Mouse (Mus musculus) limb, embryonic 14.5 days (tissue): Measurements from ENCODE around the gene B4gat1. TPM values are rescaled to one million over a fixed set of nuclear protein-coding genes. Genes with fewer than 3 reads are reported as not detected.

Experiments used
- ATAC-seq: fragments of 200-750 bp; cut with Nextera tagmentation; 2 replicates; pipeline ENCODE4 v1.8.0; 2017; ENCODE audit warnings: low read depth, moderate number of reproducible peaks, moderate TSS enrichment; ENCODE audit not compliant: low FRiP score
- DNase-seq: peaks from one replicate; pipeline ENCODE4 v3.0.0-alpha.2; 2015; ENCODE audit warnings: low spot score
- H3K27ac ChIP-seq: fragments of 300-500 bp; sonication (generic); replicated peaks from 2 replicates; pipeline ENCODE4 v1.5.1; 2014; ENCODE audit warnings: low read depth, mild to moderate bottlenecking, low read length, moderate library complexity, mixed read lengths
- H3K27me3 ChIP-seq: fragments of 300-500 bp; sonication (generic); 2 replicates; pipeline ENCODE4 v1.6.1; 2014; ENCODE audit warnings: low read length, mixed read lengths; ENCODE audit not compliant: control insufficient read depth, insufficient read depth
- H3K36me3 ChIP-seq: fragments of 300-500 bp; sonication (generic); 2 replicates; pipeline ENCODE4 v1.6.1; 2014; ENCODE audit warnings: mild to moderate bottlenecking, low read length, moderate library complexity, mixed read lengths; ENCODE audit not compliant: control insufficient read depth, insufficient read depth
- H3K4me1 ChIP-seq: fragments of 300-500 bp; sonication (generic); 2 replicates; pipeline ENCODE4 v1.6.1; 2014; ENCODE audit warnings: antibody characterized with exemption, low read length, mixed read lengths; ENCODE audit not compliant: control insufficient read depth, insufficient read depth
- H3K4me2 ChIP-seq: fragments of 300-500 bp; sonication (generic); replicated peaks from 2 replicates; pipeline ENCODE4 v1.6.1; 2014; ENCODE audit warnings: low read depth, mild to moderate bottlenecking, low read length, moderate library complexity; ENCODE audit not compliant: severe bottlenecking
- H3K4me3 ChIP-seq: fragments of 300-500 bp; sonication (generic); replicated peaks from 2 replicates; pipeline ENCODE4 v1.5.1; 2014; ENCODE audit warnings: low read length
- H3K9ac ChIP-seq: fragments of 300-500 bp; sonication (generic); 2 replicates; pipeline ENCODE4 v1.6.1; 2014; ENCODE audit warnings: mild to moderate bottlenecking, low read depth, low read length, moderate library complexity; ENCODE audit not compliant: severe bottlenecking
- H3K9me3 ChIP-seq: fragments of 300-500 bp; sonication (generic); 2 replicates; pipeline ENCODE4 v1.6.1; 2016; ENCODE audit warnings: low read length; ENCODE audit not compliant: control insufficient read depth
- POLR2A ChIP-seq: fragments of 200-500 bp; IDR thresholded peaks from 2 replicates; pipeline ENCODE4 v1.8.0; 2012; ENCODE audit warnings: inconsistent platforms, mild to moderate bottlenecking, moderate library complexity, borderline replicate concordance; ENCODE audit not compliant: insufficient read depth, insufficient read length; ENCODE audit errors: extremely low read depth
- WGBS: fragments of 180-500 bp; shearing (Covaris S2); extraction: QIAGEN DNeasy Blood & Tissue Kit; methylation state at CpG from one replicate; pipeline ENCODE4 v1.1.7; 2014; 5-methylcytosine and 5-hydroxymethylcytosine counted together
- polyA plus RNA-seq, 2 experiments: library from polyadenylated mRNA; depleted of rRNA in 1 of 2; stranded (reverse) in 1 of 2; unstranded in 1 of 2; fragments of >200 nt; fragmentation: Nextera tagmentation in 1 of 2; extraction: Ambion mirVana in 1 of 2; gene quantifications; 2 replicates each; pipeline versions ENCODE4 v1.2.1 to v1.2.3; 2012 to 2014

The B4gat1 gene
- polyA plus RNA-seq, 2 experiments = 31.3 to 43.7 TPM

DNA sequence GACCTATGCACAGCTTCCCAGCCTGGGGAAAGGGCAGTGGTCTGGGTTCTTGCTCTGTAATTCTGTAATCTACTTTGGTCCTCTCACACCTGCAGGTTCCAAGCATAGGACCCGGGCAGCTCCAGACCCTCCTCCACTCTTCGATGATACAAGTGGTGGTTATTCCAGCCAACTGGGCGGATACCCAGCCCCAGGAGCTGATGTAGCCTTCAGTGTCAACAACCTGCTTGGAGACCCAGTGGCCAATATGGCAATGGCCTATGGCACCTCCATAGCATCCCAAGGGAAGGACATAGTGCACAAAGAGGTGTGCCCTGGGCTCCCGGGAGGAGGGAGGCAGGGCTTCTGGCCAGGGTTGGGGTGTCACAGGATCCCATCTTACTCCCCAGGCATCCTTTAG, 50.7 kb downstream of the B4gat1 start:
- no peak for ATAC-seq
- H3K9ac ChIP-seq = peak overlapping the region; percentile 72; the same call in 1 of the 2 replicates
- H3K27ac ChIP-seq = no peak overlapping the region
- TF ChIP-seq POLR2A = no peak
- 88% methylated on average over 4 of the region's 4 CpGs for WGBS
- H3K4me3 ChIP-seq = peak overlapping the region; percentile 84
- H3K4me2 ChIP-seq = peak overlapping the region; percentile 81
- H3K27me3 ChIP-seq = peaks cover 22% of the 10 kb centered on the region
- DNase-seq = no peak
- peaks cover 17% of the 10 kb centered on the region for H3K4me1 ChIP-seq
- H3K9me3 ChIP-seq = no peaks in the 10 kb centered on the region
- peaks cover 44% of the 10 kb centered on the region for H3K36me3 ChIP-seq

Other genes with a start within 250 kb of the B4gat1 start
- gene Rbm4, start 244.9 kb upstream of the B4gat1 start, polyA plus RNA-seq (2012; rRNA removed) = 107 and 111 TPM in 2 replicates
- 78.9 and 82.6 TPM in 2 replicates for gene Rbm4, start 244.9 kb upstream of the B4gat1 start, polyA plus RNA-seq (2014; fragmentation: Nextera tagmentation; extraction: Ambion mirVana)
- gene Gm21992, start 227.2 kb upstream of the B4gat1 start, polyA plus RNA-seq (2012; rRNA removed) = 36.0 and 83.7 TPM in 2 replicates
- gene Gm21992, start 227.2 kb upstream of the B4gat1 start, polyA plus RNA-seq (2014; fragmentation: Nextera tagmentation; extraction: Ambion mirVana) = 15.5 and 22.0 TPM in 2 replicates
- gene Rbm14, start 227.2 kb upstream of the B4gat1 start, polyA plus RNA-seq (2012; rRNA removed) = 69.9 and 98.5 TPM in 2 replicates
- 69.8 and 71.9 TPM in 2 replicates for gene Rbm14, start 227.2 kb upstream of the B4gat1 start, polyA plus RNA-seq (2014; fragmentation: Nextera tagmentation; extraction: Ambion mirVana)
- gene Ccs, start 199.5 kb upstream of the B4gat1 start, polyA plus RNA-seq (2012; rRNA removed) = 57.2 and 65.9 TPM in 2 replicates
- 63.2 and 64.8 TPM in 2 replicates for gene Ccs, start 199.5 kb upstream of the B4gat1 start, polyA plus RNA-seq (2014; fragmentation: Nextera tagmentation; extraction: Ambion mirVana)
- 0.03 and 0.05 TPM in 2 replicates for gene Ccdc87, start 199.5 kb upstream of the B4gat1 start, polyA plus RNA-seq (2012; rRNA removed)
- gene Ccdc87, start 199.5 kb upstream of the B4gat1 start, polyA plus RNA-seq (2014; fragmentation: Nextera tagmentation; extraction: Ambion mirVana) = 0.06 and 0.26 TPM in 2 replicates
- 49.9 and 84.7 TPM in 2 replicates for gene Ctsf, start 183.7 kb upstream of the B4gat1 start, polyA plus RNA-seq (2012; rRNA removed)
- gene Ctsf, start 183.7 kb upstream of the B4gat1 start, polyA plus RNA-seq (2014; fragmentation: Nextera tagmentation; extraction: Ambion mirVana) = 38.9 and 45.9 TPM in 2 replicates
- gene Actn3, start 160.9 kb upstream of the B4gat1 start, polyA plus RNA-seq (2012; rRNA removed) = 8.3 and 8.7 TPM in 2 replicates
- gene Actn3, start 160.9 kb upstream of the B4gat1 start, polyA plus RNA-seq (2014; fragmentation: Nextera tagmentation; extraction: Ambion mirVana) = 11.9 and 12.9 TPM in 2 replicates
- 22.7 and 30.9 TPM in 2 replicates for gene Zdhhc24, start 160.2 kb upstream of the B4gat1 start, polyA plus RNA-seq (2012; rRNA removed)
- 7.7 and 9.7 TPM in 2 replicates for gene Zdhhc24, start 160.2 kb upstream of the B4gat1 start, polyA plus RNA-seq (2014; fragmentation: Nextera tagmentation; extraction: Ambion mirVana)
- gene Bbs1, start 132.2 kb upstream of the B4gat1 start, polyA plus RNA-seq (2012; rRNA removed) = 7.6 and 8.1 TPM in 2 replicates
- gene Bbs1, start 132.2 kb upstream of the B4gat1 start, polyA plus RNA-seq (2014; fragmentation: Nextera tagmentation; extraction: Ambion mirVana) = 3.8 and 4.9 TPM in 2 replicates
- 96.5 and 116 TPM in 2 replicates for gene Dpp3, start 110.5 kb upstream of the B4gat1 start, polyA plus RNA-seq (2012; rRNA removed)
- gene Dpp3, start 110.5 kb upstream of the B4gat1 start, polyA plus RNA-seq (2014; fragmentation: Nextera tagmentation; extraction: Ambion mirVana) = 90.9 and 94.0 TPM in 2 replicates
- gene Peli3, start 95.7 kb upstream of the B4gat1 start, polyA plus RNA-seq (2012; rRNA removed) = 2.7 and 5.1 TPM in 2 replicates
- gene Peli3, start 95.7 kb upstream of the B4gat1 start, polyA plus RNA-seq (2014; fragmentation: Nextera tagmentation; extraction: Ambion mirVana) = 1.8 and 2.5 TPM in 2 replicates
- 59.5 and 74.3 TPM in 2 replicates for gene Mrpl11, start 76.7 kb upstream of the B4gat1 start, polyA plus RNA-seq (2012; rRNA removed)
- gene Mrpl11, start 76.7 kb upstream of the B4gat1 start, polyA plus RNA-seq (2014; fragmentation: Nextera tagmentation; extraction: Ambion mirVana) = 105 and 108 TPM in 2 replicates
- 0.50 and 0.60 TPM in 2 replicates for gene Npas4, start 48.5 kb upstream of the B4gat1 start, polyA plus RNA-seq (2012; rRNA removed)
- gene Npas4, start 48.5 kb upstream of the B4gat1 start, polyA plus RNA-seq (2014; fragmentation: Nextera tagmentation; extraction: Ambion mirVana) = not detected in 2 replicates
- gene Slc29a2, start 15.0 kb upstream of the B4gat1 start, polyA plus RNA-seq (2012; rRNA removed) = 15.7 and 25.5 TPM in 2 replicates
- 3.7 and 5.0 TPM in 2 replicates for gene Slc29a2, start 15.0 kb upstream of the B4gat1 start, polyA plus RNA-seq (2014; fragmentation: Nextera tagmentation; extraction: Ambion mirVana)
- gene AC124502.3, start 65 bp downstream of the B4gat1 start, polyA plus RNA-seq (2012; rRNA removed) = 1.3 and 2.5 TPM in 2 replicates
- 0.84 and 1.7 TPM in 2 replicates for gene AC124502.3, start 65 bp downstream of the B4gat1 start, polyA plus RNA-seq (2014; fragmentation: Nextera tagmentation; extraction: Ambion mirVana)
- 30.2 TPM in 2 replicates for gene Brms1, start 2.5 kb downstream of the B4gat1 start, polyA plus RNA-seq (2012; rRNA removed)
- gene Brms1, start 2.5 kb downstream of the B4gat1 start, polyA plus RNA-seq (2014; fragmentation: Nextera tagmentation; extraction: Ambion mirVana) = 38.1 and 38.9 TPM in 2 replicates
- 4.9 and 6.1 TPM in 2 replicates for gene Rin1, start 11.7 kb downstream of the B4gat1 start, polyA plus RNA-seq (2012; rRNA removed)
- gene Rin1, start 11.7 kb downstream of the B4gat1 start, polyA plus RNA-seq (2014; fragmentation: Nextera tagmentation; extraction: Ambion mirVana) = 2.5 and 2.6 TPM in 2 replicates
- gene Cd248, start 29.3 kb downstream of the B4gat1 start, polyA plus RNA-seq (2012; rRNA removed) = 97.5 and 115 TPM in 2 replicates
- 123 and 127 TPM in 2 replicates for gene Cd248, start 29.3 kb downstream of the B4gat1 start, polyA plus RNA-seq (2014; fragmentation: Nextera tagmentation; extraction: Ambion mirVana)
- gene Tmem151a, start 46.7 kb downstream of the B4gat1 start, polyA plus RNA-seq (2012; rRNA removed) = 0.96 and 1.4 TPM in 2 replicates
- gene Tmem151a, start 46.7 kb downstream of the B4gat1 start, polyA plus RNA-seq (2014; fragmentation: Nextera tagmentation; extraction: Ambion mirVana) = 1.8 and 2.1 TPM in 2 replicates
- gene Yif1a, start 49.7 kb downstream of the B4gat1 start, polyA plus RNA-seq (2012; rRNA removed) = 121 and 130 TPM in 2 replicates
- gene Yif1a, start 49.7 kb downstream of the B4gat1 start, polyA plus RNA-seq (2014; fragmentation: Nextera tagmentation; extraction: Ambion mirVana) = 129 and 144 TPM in 2 replicates
- 40.8 and 60.9 TPM in 2 replicates for gene Cnih2, start 59.7 kb downstream of the B4gat1 start, polyA plus RNA-seq (2012; rRNA removed)
- 40.5 and 45.1 TPM in 2 replicates for gene Cnih2, start 59.7 kb downstream of the B4gat1 start, polyA plus RNA-seq (2014; fragmentation: Nextera tagmentation; extraction: Ambion mirVana)
- gene Rab1b, start 68.2 kb downstream of the B4gat1 start, polyA plus RNA-seq (2012; rRNA removed) = 192 and 235 TPM in 2 replicates
- 249 and 255 TPM in 2 replicates for gene Rab1b, start 68.2 kb downstream of the B4gat1 start, polyA plus RNA-seq (2014; fragmentation: Nextera tagmentation; extraction: Ambion mirVana)
- gene Klc2, start 79.7 kb downstream of the B4gat1 start, polyA plus RNA-seq (2012; rRNA removed) = 45.8 and 54.0 TPM in 2 replicates
- 14.9 and 16.3 TPM in 2 replicates for gene Klc2, start 79.7 kb downstream of the B4gat1 start, polyA plus RNA-seq (2014; fragmentation: Nextera tagmentation; extraction: Ambion mirVana)
- 42.0 and 53.7 TPM in 2 replicates for gene Pacs1, start 234.3 kb downstream of the B4gat1 start, polyA plus RNA-seq (2012; rRNA removed)
- gene Pacs1, start 234.3 kb downstream of the B4gat1 start, polyA plus RNA-seq (2014; fragmentation: Nextera tagmentation; extraction: Ambion mirVana) = 30.7 and 33.1 TPM in 2 replicates